Mouse (Mus musculus): ENCODE data around the gene Odf2.

DNA sequence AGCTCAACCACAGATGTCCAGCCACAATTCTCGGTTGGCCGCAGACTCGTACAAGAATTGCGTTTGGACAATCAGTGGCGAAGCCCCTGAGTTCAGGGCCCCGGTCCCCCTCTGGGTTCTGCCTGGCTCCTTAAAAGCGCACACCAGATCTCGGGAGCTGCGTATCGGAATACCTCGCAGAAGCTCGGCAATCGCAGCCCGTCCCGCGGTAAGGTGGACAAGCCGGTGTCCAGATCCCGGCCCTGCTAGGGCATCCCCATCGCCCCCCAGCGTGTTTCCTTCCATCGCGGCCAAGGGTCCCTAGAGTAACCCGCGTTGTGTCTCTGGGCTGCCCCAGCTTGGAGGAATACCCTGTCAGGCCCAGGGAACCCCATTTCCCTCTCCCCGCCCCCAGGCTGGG lies 43.4 kb upstream of the Odf2 start:
- TF ChIP-seq CTCF (IDR thresholded peaks at IDR 0.05; ENCODE audit: control insufficient read depth, insufficient read depth, insufficient replicate concordance, low read depth, low read length) (no peak), POLR2A (IDR thresholded peaks at IDR 0.05; ENCODE audit: control insufficient read depth, low read depth, low read length) (no peak)
